Mouse (Mus musculus) embryonic facial prominence, embryonic 14.5 days (tissue): Measurements from ENCODE around the gene Smagp. TPM values are rescaled to one million over a fixed set of nuclear protein-coding genes. Genes with fewer than 3 reads are reported as not detected.
"Not testable (repeated sequence)": the region's sequence is repeated elsewhere in the genome, so short reads cannot be mapped to it uniquely, and the experiment has no call there.

ENCODE experiments used
- ATAC-seq: fragments of 200-750 bp; cut with Nextera tagmentation; 2 replicates; pipeline ENCODE4 v1.8.0; 2017; ENCODE audit warnings: low read depth, moderate number of reproducible peaks, moderate TSS enrichment
- DNase-seq: peaks from one replicate; pipeline ENCODE4 v3.0.0-alpha.2; 2015; ENCODE audit warnings: low spot score
- H3K27ac ChIP-seq: fragments of 300-500 bp; sonication (generic); replicated peaks from 2 replicates; pipeline ENCODE4 v1.5.1; 2014; ENCODE audit warnings: low read depth, mild to moderate bottlenecking, low read length, moderate library complexity
- H3K27me3 ChIP-seq: fragments of 300-500 bp; sonication (generic); replicated peaks from 2 replicates; pipeline ENCODE4 v1.6.1; 2014; ENCODE audit warnings: low read length; ENCODE audit not compliant: control insufficient read depth, insufficient read depth
- H3K36me3 ChIP-seq: fragments of 300-500 bp; sonication (generic); 2 replicates; pipeline ENCODE4 v1.6.1; 2014; ENCODE audit warnings: low read length, mixed read lengths; ENCODE audit not compliant: control insufficient read depth, insufficient read depth
- H3K4me1 ChIP-seq: fragments of 300-500 bp; sonication (generic); 2 replicates; pipeline ENCODE4 v1.6.1; 2014; ENCODE audit warnings: antibody characterized with exemption, low read length; ENCODE audit not compliant: control insufficient read depth, insufficient read depth
- H3K4me2 ChIP-seq: fragments of 300-500 bp; sonication (generic); 2 replicates; pipeline ENCODE4 v1.6.1; 2014; ENCODE audit warnings: low read depth, mild to moderate bottlenecking, low read length, moderate library complexity, mixed read lengths
- H3K4me3 ChIP-seq: fragments of 300-500 bp; sonication (generic); 2 replicates; pipeline ENCODE4 v1.5.1; 2014; ENCODE audit warnings: low read depth, mild to moderate bottlenecking, low read length
- H3K9ac ChIP-seq: fragments of 300-500 bp; sonication (generic); 2 replicates; pipeline ENCODE4 v1.6.1; 2014; ENCODE audit warnings: low read depth, mild to moderate bottlenecking, low read length, moderate library complexity, mixed read lengths
- H3K9me3 ChIP-seq: fragments of 300-500 bp; sonication (generic); 2 replicates; pipeline ENCODE4 v1.6.1; 2016; ENCODE audit warnings: low read length; ENCODE audit not compliant: control insufficient read depth
- WGBS: fragments of 180-500 bp; shearing (Covaris S2); extraction: QIAGEN DNeasy Blood & Tissue Kit; methylation state at CpG from one replicate; pipeline ENCODE4 v1.1.7; 2014; 5-methylcytosine and 5-hydroxymethylcytosine counted together
- polyA plus RNA-seq: library from polyadenylated mRNA; unstranded; fragments of >200 nt; fragmentation: Nextera tagmentation; extraction: Ambion mirVana; gene quantifications from 2 replicates; pipeline ENCODE4 v1.2.1, GENCODE M21; 2014

The Smagp gene
- polyA plus RNA-seq, 1 experiment from 2014 or later: 17.2 TPM

DNA sequence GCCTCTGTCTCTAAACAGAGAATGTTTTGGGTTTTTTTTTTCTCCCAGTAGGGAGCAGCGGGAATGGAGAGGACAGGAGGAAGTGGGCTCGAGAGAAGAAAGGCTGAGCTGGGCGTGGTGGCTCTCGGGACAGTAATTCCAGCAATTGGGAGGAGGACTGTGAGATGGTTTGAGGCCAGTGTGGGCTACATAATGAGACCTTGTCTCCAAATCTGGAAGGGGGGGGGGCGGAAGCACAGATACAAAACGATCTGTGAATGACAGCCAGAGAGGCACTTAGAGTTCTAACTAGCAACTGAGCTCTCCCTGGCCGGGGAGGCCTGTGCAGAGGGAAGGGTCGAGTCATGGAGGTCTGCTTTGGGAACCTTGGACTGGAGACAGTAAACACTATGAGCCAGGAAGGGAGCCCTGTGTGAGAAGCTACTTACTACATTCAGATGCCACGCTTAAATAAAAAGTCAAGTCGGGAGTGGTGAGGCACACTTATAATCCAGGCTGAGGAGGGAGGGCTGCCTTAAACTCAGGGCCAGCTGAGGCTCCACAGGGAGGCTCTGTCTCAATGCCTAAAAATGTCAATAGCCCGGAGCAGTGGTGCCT is 8.9 kb downstream of the Smagp start:
- peak; percentile 55 for DNase-seq
- Histone ChIP-seq H3K4me2 (peak overlapping the region; percentile 38), H3K4me3 (no peak overlapping the region), H3K27me3 (no peaks in the 10 kb centered on the region), H3K27ac (peak overlapping the region; percentile 56), H3K9ac (0 out of 2 replicates have a peak overlapping the region, but pooled peaks have one; percentile 37), H3K4me1 (no peaks in the 10 kb centered on the region), H3K9me3 (no peaks in the 10 kb centered on the region), H3K36me3 (no peaks in the 10 kb centered on the region)
- 4% methylated on average over 10 of the region's 11 CpGs for WGBS
- peak; percentile 42; the same call in 1 of the 2 replicates for ATAC-seq

DNA sequence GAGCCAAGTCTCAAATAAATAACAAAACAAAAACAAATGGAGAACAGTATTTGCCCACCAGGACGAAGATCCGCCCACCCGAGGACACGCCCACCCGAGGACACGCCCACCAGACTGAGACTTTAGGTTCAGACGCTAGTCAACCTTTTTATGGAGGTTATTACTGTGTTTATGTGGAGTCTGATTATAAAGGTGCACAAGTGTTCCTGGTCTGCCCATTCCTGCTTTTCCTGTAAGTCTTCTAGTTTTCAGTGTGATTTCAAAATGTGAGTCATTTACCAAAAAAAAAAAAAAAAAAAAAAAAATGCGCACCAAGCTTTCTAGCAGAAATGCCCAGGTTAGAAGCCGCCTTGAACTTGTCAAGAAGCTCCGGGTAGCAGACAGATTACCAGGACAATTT is 9.5 kb downstream of the Smagp start:
- Histone ChIP-seq H3K9me3 (no peaks in the 10 kb centered on the region), H3K4me1 (no peaks in the 10 kb centered on the region), H3K36me3 (no peaks in the 10 kb centered on the region), H3K27ac (peak overlapping the region; percentile 56; the same call in 1 of the 2 replicates), H3K9ac (no peak overlapping the region), H3K27me3 (no peaks in the 10 kb centered on the region), H3K4me3 (no peak overlapping the region), H3K4me2 (peak overlapping the region; percentile 38; the same call in 1 of the 2 replicates)
- no peak for DNase-seq
- WGBS: 13% methylated on average over 10 of the region's 10 CpGs
- no peak for ATAC-seq

DNA sequence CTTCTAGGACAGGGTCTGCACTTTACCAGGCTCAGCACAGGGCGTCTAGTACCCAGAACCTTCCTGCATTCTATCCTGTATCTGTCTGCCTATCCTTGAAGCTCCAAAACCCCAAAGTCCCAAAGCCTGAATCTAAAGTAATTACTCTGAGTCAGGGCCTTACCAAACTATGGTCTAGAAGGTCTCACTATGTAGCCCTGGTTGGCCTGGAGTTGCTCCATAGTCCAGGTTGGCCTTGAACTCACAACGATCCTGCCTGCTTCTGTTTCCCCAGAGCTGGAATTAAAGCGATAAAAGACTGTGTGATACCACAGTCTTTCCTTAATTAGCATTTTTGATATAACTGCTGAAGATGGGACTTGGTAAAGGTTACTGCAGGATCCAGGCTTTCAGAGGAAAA is 12.3 kb downstream of the Smagp start:
- H3K4me3 ChIP-seq: no peak overlapping the region
- DNase-seq (no peak), ATAC-seq (no peak)
- H3K9me3 ChIP-seq: no peaks in the 10 kb centered on the region
- H3K4me2 ChIP-seq: no peak overlapping the region
- WGBS: 91% methylated on average over 3 of the region's 3 CpGs
- no peaks in the 10 kb centered on the region for H3K27me3 ChIP-seq
- H3K9ac ChIP-seq: no peak overlapping the region
- H3K27ac ChIP-seq: no peak overlapping the region
- peaks cover 15% of the 10 kb centered on the region for H3K36me3 ChIP-seq
- no peaks in the 10 kb centered on the region for H3K4me1 ChIP-seq

DNA sequence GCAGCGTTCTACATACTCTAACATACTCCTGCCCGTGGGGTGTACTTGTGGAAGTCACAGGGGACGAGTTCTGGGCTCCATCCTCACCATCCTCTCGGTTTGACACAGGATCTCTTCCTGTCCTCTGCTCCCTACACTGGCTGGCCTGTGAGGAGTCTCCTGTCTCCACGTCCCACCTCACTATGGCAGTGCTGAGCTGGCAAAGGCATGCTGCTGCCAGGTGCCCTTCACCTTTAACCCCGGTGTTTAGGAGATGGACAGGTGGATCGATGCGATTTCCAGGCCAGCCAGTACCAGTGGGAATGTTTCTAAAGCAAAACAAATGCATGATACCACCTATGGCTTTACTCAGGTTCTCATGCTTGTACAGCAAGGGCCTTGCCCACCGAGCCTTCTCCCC is 13.0 kb downstream of the Smagp start:
- Histone ChIP-seq H3K4me3 (no peak overlapping the region), H3K27ac (no peak overlapping the region), H3K4me1 (no peaks in the 10 kb centered on the region), H3K36me3 (peaks cover 21% of the 10 kb centered on the region), H3K27me3 (no peaks in the 10 kb centered on the region), H3K9ac (no peak overlapping the region), H3K9me3 (no peaks in the 10 kb centered on the region), H3K4me2 (no peak overlapping the region)
- DNase-seq: no peak
- 75% methylated on average over 9 of the region's 9 CpGs for WGBS
- no peak for ATAC-seq

DNA sequence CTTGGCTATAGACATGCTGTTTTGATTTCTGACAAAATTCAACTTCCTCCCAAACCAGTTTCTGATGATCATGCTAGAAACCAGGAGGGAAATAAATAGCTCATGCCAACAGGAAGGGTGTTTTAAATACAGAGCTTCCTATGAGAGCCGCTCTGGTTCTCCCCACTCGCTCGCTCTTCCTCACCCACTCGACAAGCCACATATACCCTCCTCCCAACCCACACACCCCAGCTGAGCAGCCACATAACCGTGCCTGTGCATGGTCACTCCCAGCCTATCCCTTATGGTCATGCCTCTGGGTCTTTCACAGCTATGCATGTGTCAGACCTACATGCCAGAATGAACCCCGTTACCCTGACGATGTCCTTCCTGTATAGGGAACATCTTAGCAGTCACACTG is 14.6 kb downstream of the Smagp start:
- Histone ChIP-seq H3K4me3 (no peak overlapping the region), H3K4me2 (no peak overlapping the region), H3K9me3 (no peaks in the 10 kb centered on the region), H3K27ac (no peak overlapping the region), H3K36me3 (peaks cover 34% of the 10 kb centered on the region), H3K4me1 (no peaks in the 10 kb centered on the region), H3K9ac (no peak overlapping the region), H3K27me3 (no peaks in the 10 kb centered on the region)
- ATAC-seq (no peak), DNase-seq (no peak)
- 77% methylated on average over 7 of the region's 7 CpGs for WGBS

DNA sequence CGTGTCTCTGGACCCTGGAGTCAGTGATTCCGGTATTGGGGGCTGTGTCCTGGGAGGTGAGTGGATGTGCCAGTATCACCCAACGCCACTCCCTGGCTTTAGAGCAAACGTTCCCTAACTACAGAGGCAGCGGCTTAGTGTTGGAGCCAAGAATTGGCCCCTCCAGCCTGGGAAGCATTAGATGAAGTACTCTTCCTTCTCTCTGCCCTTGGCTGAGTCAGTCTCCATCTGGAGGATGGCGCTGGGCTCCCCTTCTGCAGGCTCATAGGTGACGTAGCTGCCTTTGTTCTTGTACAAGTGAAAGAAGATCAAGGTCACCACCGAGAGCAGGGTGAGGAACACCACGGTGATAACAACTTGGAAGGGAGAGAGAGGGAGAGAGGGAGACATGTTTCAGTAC is 15.1 kb downstream of the Smagp start:
- DNase-seq, H3K4me3 ChIP-seq, H3K4me2 ChIP-seq, H3K9me3 ChIP-seq, ATAC-seq, H3K27ac ChIP-seq, H3K4me1 ChIP-seq, H3K9ac ChIP-seq, H3K27me3 ChIP-seq: not testable (repeated sequence)
- peaks cover 34% of the 10 kb centered on the region for H3K36me3 ChIP-seq
- 76% methylated on average over 9 of the region's 9 CpGs for WGBS

DNA sequence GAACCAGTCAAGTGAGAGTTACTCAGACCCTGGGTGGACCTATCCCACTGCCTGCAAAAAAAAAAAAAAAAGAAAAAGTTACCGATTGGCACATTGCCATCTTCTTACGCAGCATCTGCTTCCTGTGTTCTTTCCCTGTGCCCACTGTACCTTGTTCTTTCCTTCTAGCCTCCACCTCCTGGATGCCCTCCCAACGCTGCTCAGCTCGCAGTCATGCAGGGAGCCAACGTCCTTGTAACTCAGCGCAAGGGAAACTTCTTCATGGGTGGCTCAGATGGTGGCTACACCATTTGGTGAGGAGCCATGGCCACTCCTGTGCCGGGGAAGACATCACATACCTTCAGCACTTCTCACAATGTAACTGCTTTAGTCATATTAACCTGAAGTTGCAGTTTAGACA is 17.5 kb downstream of the Smagp start:
- no peak overlapping the region for H3K4me2 ChIP-seq
- H3K4me3 ChIP-seq: no peak overlapping the region
- no peak overlapping the region for H3K27ac ChIP-seq
- H3K36me3 ChIP-seq: peaks cover 34% of the 10 kb centered on the region
- WGBS: 88% methylated on average over 7 of the region's 7 CpGs
- H3K4me1 ChIP-seq: no peaks in the 10 kb centered on the region
- no peak overlapping the region for H3K9ac ChIP-seq
- H3K9me3 ChIP-seq: no peaks in the 10 kb centered on the region
- ATAC-seq: no peak
- no peaks in the 10 kb centered on the region for H3K27me3 ChIP-seq
- DNase-seq: no peak

DNA sequence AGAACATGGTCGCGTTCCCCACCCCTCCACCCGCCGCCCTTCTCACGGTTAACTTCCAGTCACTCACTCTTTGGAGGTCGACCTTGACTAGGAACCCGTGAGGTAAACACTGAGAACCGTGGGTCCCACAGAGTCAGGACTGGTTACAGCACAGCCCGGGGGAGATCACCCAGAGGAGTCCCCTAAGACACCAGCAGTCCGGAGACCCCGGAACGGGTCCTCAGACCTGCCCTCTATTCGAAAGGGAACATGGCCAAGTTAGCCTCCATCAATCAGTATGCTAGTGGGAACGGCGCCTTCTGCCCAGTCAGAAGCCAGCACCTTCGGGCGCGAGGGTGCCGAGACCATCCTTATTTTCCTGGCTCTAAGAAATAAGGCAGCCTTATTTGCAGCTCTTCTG is 20.5 kb downstream of the Smagp start:
- Histone ChIP-seq H3K4me2 (peak overlapping the region; percentile 78), H3K9ac (peak overlapping the region; percentile 95), H3K36me3 (peaks cover 34% of the 10 kb centered on the region), H3K4me1 (no peaks in the 10 kb centered on the region; the same call in 1 of the 2 replicates), H3K9me3 (no peaks in the 10 kb centered on the region), H3K27me3 (no peaks in the 10 kb centered on the region), H3K4me3 (peak overlapping the region; percentile 98), H3K27ac (peak overlapping the region; percentile 99)
- 3% methylated on average over 8 of the region's 19 CpGs for WGBS
- DNase-seq: no peak
- 0 out of 2 replicates have a peak, but pooled peaks have one; percentile 1 for ATAC-seq

DNA sequence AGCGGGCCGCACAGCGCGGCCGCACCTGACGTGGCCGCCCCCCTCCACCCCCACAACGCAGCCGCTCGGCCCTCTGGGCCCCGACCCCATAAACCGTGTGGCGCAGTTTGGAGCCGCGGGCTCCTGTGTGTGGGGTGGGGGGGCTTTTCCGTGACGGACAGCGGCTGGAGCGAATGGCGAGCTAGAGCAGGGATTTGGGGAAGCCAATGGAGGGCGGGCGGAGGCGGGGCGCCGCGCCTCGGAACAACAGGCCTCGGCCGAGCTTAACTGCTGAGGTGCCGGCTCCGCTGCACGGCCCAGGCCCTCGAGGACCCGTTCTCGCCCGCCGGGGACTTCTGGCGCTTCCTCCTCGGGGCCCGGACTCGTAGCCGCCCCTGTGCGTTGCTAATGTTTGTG is 20.9 kb downstream of the Smagp start:
- DNase-seq: peak; percentile 95

More for the DNA sequence above, 20.9 kb downstream of the Smagp start:
- Histone ChIP-seq H3K9me3 (no peaks in the 10 kb centered on the region), H3K4me1 (no peaks in the 10 kb centered on the region; the same call in 1 of the 2 replicates), H3K9ac (peak overlapping the region; percentile 95), H3K4me2 (peak overlapping the region; percentile 78), H3K4me3 (peak overlapping the region; percentile 98), H3K36me3 (peaks cover 32% of the 10 kb centered on the region), H3K27ac (peak overlapping the region; percentile 99), H3K27me3 (no peaks in the 10 kb centered on the region)
- peak; percentile 90 for ATAC-seq
- WGBS: 0% methylated on average over 19 of the region's 43 CpGs
